Mouse (Mus musculus) liver, adult 2 months (tissue): ENCODE measurements around the gene Gse1. TPM values are rescaled to one million over a fixed set of nuclear protein-coding genes. Genes with fewer than 3 reads are reported as not detected.
A peak's percentile ranks its signal among the peaks of the same experiment; 100 is the strongest.

ENCODE experiments used
- DNase-seq: peaks from one replicate; pipeline ENCODE4 v3.0.0-alpha.2; 2011; ENCODE audit warnings: low read depth, low spot score; ENCODE audit errors: extremely low read depth
- H3K27ac ChIP-seq: fragments of 200-500 bp; replicated peaks from 2 replicates; pipeline ENCODE4 v1.5.1; 2012; ENCODE audit warnings: low read depth, mild to moderate bottlenecking, control low read depth, inconsistent platforms, low read length; ENCODE audit not compliant: insufficient read depth
- H3K27me3 ChIP-seq: fragments of 200-500 bp; 2 replicates; pipeline ENCODE4 v1.6.1; 2012; ENCODE audit warnings: mild to moderate bottlenecking, moderate library complexity, low read length, inconsistent platforms; ENCODE audit not compliant: control insufficient read depth, insufficient read depth
- H3K36me3 ChIP-seq: fragments of 200-500 bp; 2 replicates; pipeline ENCODE4 v1.6.1; 2012; ENCODE audit warnings: low read length, inconsistent platforms; ENCODE audit not compliant: control insufficient read depth, insufficient read depth
- H3K4me1 ChIP-seq: fragments of 200-500 bp; 2 replicates; pipeline ENCODE4 v1.6.1; 2011; ENCODE audit warnings: low read length; ENCODE audit not compliant: control insufficient read depth, insufficient read depth
- H3K4me3 ChIP-seq: fragments of 200-500 bp; 2 replicates; pipeline ENCODE4 v1.5.1; 2011; ENCODE audit warnings: low read depth, mild to moderate bottlenecking, control low read depth, low read length, moderate library complexity; ENCODE audit not compliant: insufficient read depth
- H3K79me2 ChIP-seq: fragments of 200-500 bp; 2 replicates; pipeline ENCODE4 v1.6.1; 2012; ENCODE audit warnings: inconsistent platforms, mild to moderate bottlenecking, low read length, moderate library complexity; ENCODE audit not compliant: control insufficient read depth, insufficient read depth
- H3K9ac ChIP-seq: fragments of 200-500 bp; 2 replicates; pipeline ENCODE4 v1.6.1; 2012; ENCODE audit warnings: low read depth, mild to moderate bottlenecking, control low read depth, inconsistent platforms, low read length
- CTCF ChIP-seq: fragments of 200-500 bp; IDR thresholded peaks from 2 replicates; pipeline ENCODE4 v1.5.1; 2011; ENCODE audit warnings: low read depth, low read length, control low read depth
- POLR2A ChIP-seq: fragments of 200-500 bp; IDR thresholded peaks from 2 replicates; pipeline ENCODE4 v1.6.1; 2011; ENCODE audit warnings: low read length, control low read depth; ENCODE audit not compliant: insufficient read depth; ENCODE audit errors: extremely low read depth
- WGBS: fragments of 180-500 bp; shearing (Covaris S2); methylation state at CpG from one replicate; pipeline ENCODE4 v1.1.7; 2018; 5-methylcytosine and 5-hydroxymethylcytosine counted together
- polyA plus RNA-seq: library from polyadenylated mRNA; depleted of rRNA; stranded (reverse); fragments of >200 nt; gene quantifications from 2 replicates; pipeline ENCODE4 v1.2.3, GENCODE M21; 2012
- total RNA-seq: library from RNA; depleted of rRNA; stranded (reverse); fragments of >200 nt; gene quantifications from 2 replicates; pipeline ENCODE4 v1.2.3, GENCODE M21; 2014

The Gse1 gene
- total and polyA plus RNA-seq, 2 experiments: 2.6 to 10.0 TPM

GRCm38 (mm10) chr8:120433143-120433542 lies 204.9 kb downstream of the Gse1 start:
- WGBS: 90% methylated on average over 7 of the region's 7 CpGs
- no peak overlapping the region for H3K9ac ChIP-seq
- no peak overlapping the region for H3K4me3 ChIP-seq
- H3K27ac ChIP-seq: no peak overlapping the region
- no peaks in the 10 kb centered on the region for H3K36me3 ChIP-seq
- no peak for DNase-seq
- no peaks in the 10 kb centered on the region for H3K27me3 ChIP-seq
- H3K4me1 ChIP-seq: peaks cover 14% of the 10 kb centered on the region
- no peak for TF ChIP-seq CTCF
- H3K79me2 ChIP-seq: no peaks in the 10 kb centered on the region

GRCm38 (mm10) chr8:120433734-120434133 lies 205.5 kb downstream of the Gse1 start:
- H3K27ac ChIP-seq: no peak overlapping the region
- H3K36me3 ChIP-seq: no peaks in the 10 kb centered on the region
- TF ChIP-seq POLR2A: no peak
- TF ChIP-seq CTCF: 0 out of 2 replicates have a peak, but pooled peaks have one; percentile 5
- 100% methylated on average over 1 of the region's 1 CpGs for WGBS
- no peak for DNase-seq
- no peaks in the 10 kb centered on the region for H3K79me2 ChIP-seq
- H3K27me3 ChIP-seq: no peaks in the 10 kb centered on the region
- no peak overlapping the region for H3K4me3 ChIP-seq
- H3K4me1 ChIP-seq: peaks cover 18% of the 10 kb centered on the region
- H3K9ac ChIP-seq: no peak overlapping the region

GRCm38 (mm10) chr8:120435781-120436180 lies 207.5 kb downstream of the Gse1 start:
- H3K36me3 ChIP-seq: no peaks in the 10 kb centered on the region
- no peak overlapping the region for H3K27ac ChIP-seq
- no peak overlapping the region for H3K4me3 ChIP-seq
- peaks cover 18% of the 10 kb centered on the region for H3K4me1 ChIP-seq
- peak; percentile 12 for DNase-seq
- H3K9ac ChIP-seq: no peak overlapping the region
- H3K27me3 ChIP-seq: no peaks in the 10 kb centered on the region
- H3K79me2 ChIP-seq: no peaks in the 10 kb centered on the region
- TF ChIP-seq CTCF (no peak), POLR2A (no peak)
- 90% methylated on average over 15 of the region's 15 CpGs for WGBS

- Histone ChIP-seq H3K4me3 (no peak overlapping the region), H3K27ac (peak overlapping the region; percentile 80), H3K27me3 (no peaks in the 10 kb centered on the region), H3K36me3 (no peaks in the 10 kb centered on the region), H3K4me1 (peaks cover 23% of the 10 kb centered on the region), H3K79me2 (no peaks in the 10 kb centered on the region), H3K9ac (no peak overlapping the region)
- WGBS: 73% methylated on average over 5 of the region's 5 CpGs
- peak; percentile 47 for DNase-seq
- TF ChIP-seq POLR2A: no peak
- TF ChIP-seq CTCF: no peak
These were observed 208.3 kb downstream of the Gse1 start for GRCm38 (mm10) chr8:120436491-120437030.

GRCm38 (mm10) chr8:120437207-120437606 lies 209.0 kb downstream of the Gse1 start:
- no peak overlapping the region for H3K9ac ChIP-seq
- peaks cover 28% of the 10 kb centered on the region for H3K4me1 ChIP-seq
- H3K27ac ChIP-seq: peak overlapping the region; percentile 80
- TF ChIP-seq POLR2A (no peak), CTCF (no peak)
- no peaks in the 10 kb centered on the region for H3K79me2 ChIP-seq
- H3K4me3 ChIP-seq: no peak overlapping the region
- H3K36me3 ChIP-seq: no peaks in the 10 kb centered on the region
- 27% methylated on average over 1 of the region's 1 CpGs for WGBS
- peak; percentile 77 for DNase-seq
- no peaks in the 10 kb centered on the region for H3K27me3 ChIP-seq

- no peak for TF ChIP-seq CTCF
- TF ChIP-seq POLR2A: no peak
- H3K4me3 ChIP-seq: no peak overlapping the region
- peaks cover 34% of the 10 kb centered on the region for H3K4me1 ChIP-seq
- peak overlapping the region; percentile 83 for H3K27ac ChIP-seq
- no peaks in the 10 kb centered on the region for H3K36me3 ChIP-seq
- peak overlapping the region; percentile 60 for H3K9ac ChIP-seq
- H3K79me2 ChIP-seq: no peaks in the 10 kb centered on the region
- H3K27me3 ChIP-seq: no peaks in the 10 kb centered on the region
- DNase-seq: peak; percentile 92
- WGBS: 32% methylated on average over 21 of the region's 21 CpGs
These were observed 209.6 kb downstream of the Gse1 start for GRCm38 (mm10) chr8:120437666-120438395.
